Mouse (Mus musculus): Measurements from ENCODE around the gene Xylt1.

Gene Xylt1

GRCm38 (mm10) chr7:117716876-117717408 is 336.2 kb downstream of the Xylt1 start:
- DNase-seq = no peak

GRCm38 (mm10) chr7:117720426-117720825 is 339.6 kb downstream of the Xylt1 start:
- no peak for DNase-seq
